Mouse (Mus musculus) lung, postnatal 14 days (tissue): ENCODE measurements at regions not wholly inside any gene's neighbourhood (a gene's known extent, or its start where the extent isn't known, plus 50 kb on each side); places are given as distances from the start of the nearest gene placed in this dataset.
A peak's percentile ranks its signal among the peaks of the same experiment; 100 is the strongest.

Experiments used
- DNase-seq: peaks from one replicate; pipeline ENCODE4 v3.0.0; 2021

- peak; percentile 43 for DNase-seq
These were observed 109.7 kb upstream of the Kazn start for GRCm38 (mm10) chr4:142348910-142349309.

- DNase-seq, result no peak
These were observed 103.4 kb upstream of the Kazn start for GRCm38 (mm10) chr4:142342482-142343206.

GRCm38 (mm10) chr4:142341305-142341704 is 102.1 kb upstream of the Kazn start:
- DNase-seq, result no peak

GRCm38 (mm10) chr4:142340057-142340456 is 100.9 kb upstream of the Kazn start:
- DNase-seq, result no peak

GRCm38 (mm10) chr4:142337701-142338100 is 98.5 kb upstream of the Kazn start:
- DNase-seq, result peak; percentile 5

GRCm38 (mm10) chr4:142336943-142337342 is 97.7 kb upstream of the Kazn start:
- DNase-seq, result no peak

- DNase-seq, result no peak
These were observed 94.9 kb upstream of the Kazn start for GRCm38 (mm10) chr4:142334084-142334483.

- no peak for DNase-seq
These were observed 91.4 kb upstream of the Kazn start for GRCm38 (mm10) chr4:142330599-142330998.

GRCm38 (mm10) chr4:142329600-142329999 is 90.4 kb upstream of the Kazn start:
- DNase-seq, result no peak

GRCm38 (mm10) chr4:142326511-142326910 is 87.3 kb upstream of the Kazn start:
- DNase-seq, result no peak

GRCm38 (mm10) chr4:142321209-142321863 is 82.1 kb upstream of the Kazn start:
- DNase-seq, result no peak

GRCm38 (mm10) chr4:142310282-142310681 is 71.1 kb upstream of the Kazn start:
- DNase-seq, result no peak

GRCm38 (mm10) chr4:142308271-142308670 is 69.1 kb upstream of the Kazn start:
- DNase-seq, result no peak

- DNase-seq, result no peak
These were observed 68.1 kb upstream of the Kazn start for GRCm38 (mm10) chr4:142307321-142307720.

- DNase-seq, result no peak
These were observed 66.9 kb upstream of the Kazn start for GRCm38 (mm10) chr4:142306076-142306475.

- no peak for DNase-seq
These were observed 64.3 kb upstream of the Kazn start for GRCm38 (mm10) chr4:142303374-142304020.

GRCm38 (mm10) chr4:142302724-142303120 is 63.5 kb upstream of the Kazn start:
- no peak for DNase-seq

GRCm38 (mm10) chr4:142302041-142302723 is 63.0 kb upstream of the Kazn start:
- no peak for DNase-seq

GRCm38 (mm10) chr4:142298770-142299337 is 59.7 kb upstream of the Kazn start:
- no peak for DNase-seq

- no peak for DNase-seq
These were observed 53.6 kb upstream of the Kazn start for GRCm38 (mm10) chr4:142292760-142293159.

- no peak for DNase-seq
These were observed 53.1 kb upstream of the Kazn start for GRCm38 (mm10) chr4:142292334-142292733.

- DNase-seq, result no peak
These were observed 52.2 kb upstream of the Kazn start for GRCm38 (mm10) chr4:142291366-142291765.
